Mouse (Mus musculus): ENCODE results near the gene Sorl1.

The Sorl1 gene

DNA sequence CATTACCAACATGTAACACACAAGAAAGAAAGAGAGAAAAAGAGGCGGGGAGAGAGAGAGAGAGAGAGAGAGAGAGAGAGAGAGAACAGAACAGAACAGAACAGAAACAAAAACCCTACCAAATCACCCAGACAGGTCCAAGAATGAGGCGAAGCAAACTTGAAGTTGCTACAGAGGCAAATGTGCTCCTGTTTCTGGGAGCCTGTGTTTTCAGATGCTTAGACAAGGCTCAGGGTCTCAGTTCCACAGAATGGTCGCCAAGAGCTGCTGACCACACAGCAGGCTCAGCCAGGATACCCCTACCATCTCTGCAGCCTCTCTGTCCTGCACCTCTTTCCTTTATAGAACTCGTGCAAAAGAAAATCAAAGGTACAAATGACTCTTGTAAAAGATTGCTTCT, 205.9 kb downstream of the Sorl1 start:
- DNase-seq (ENCODE audit: low spot score) = no peak

DNA sequence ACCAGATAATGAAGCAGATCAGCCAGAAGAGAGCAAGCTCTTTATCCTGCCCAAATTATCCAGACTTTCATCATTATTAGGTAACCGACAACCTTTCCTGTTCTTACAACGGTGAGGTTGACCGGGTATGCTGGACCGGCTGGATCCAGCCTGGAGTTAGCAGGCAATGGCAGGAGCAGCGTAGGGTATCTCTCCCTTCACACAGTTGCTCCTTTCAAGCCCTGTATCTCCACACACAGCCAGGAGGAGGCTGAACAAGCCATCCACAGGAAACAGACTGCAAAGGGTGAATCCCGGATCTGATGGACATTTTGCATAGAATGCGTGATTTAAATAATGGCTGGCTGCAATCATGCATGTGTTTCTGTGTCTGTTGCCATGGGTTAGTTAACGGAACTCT, 208.5 kb downstream of the Sorl1 start:
- no peak for DNase-seq (ENCODE audit: low spot score)
